Mouse (Mus musculus) Patski (cell line): Measurements from ENCODE around the gene Pdlim1. TPM values are rescaled to one million over a fixed set of nuclear protein-coding genes. Genes with fewer than 3 reads are reported as not detected.
A peak's percentile ranks its signal among the peaks of the same experiment; 100 is the strongest.

ENCODE experiments used
- ATAC-seq: fragments of 100-300 bp; one replicate; pipeline ENCODE4 v1.8.0; 2021
- CTCF ChIA-PET: fragments of 350-600 bp; sonication (Branson Sonifier 250); formaldehyde crosslinking; loops from one replicate; lab custom pipeline; 2022; ENCODE audit warnings: inconsistent platforms; lab: Charles Lee
- POLR2A ChIA-PET: fragments of 350-600 bp; sonication (Branson Sonifier 250); formaldehyde crosslinking; loops from one replicate; lab custom pipeline; 2022; ENCODE audit warnings: antibody characterized with exemption, inconsistent platforms; lab: Charles Lee
- DNase-seq: peaks from one replicate; pipeline ENCODE4 v3.0.0-alpha.2; 2011; ENCODE audit warnings: low read depth, low spot score
- H3K27me3 ChIP-seq: fragments of 371-371 bp; one replicate; pipeline ENCODE4 v1.5.1; 2021
- CTCF ChIP-seq: fragments of 100-300 bp; IDR thresholded peaks from one replicate; pipeline ENCODE4 v1.5.1; 2021
- in situ Hi-C: fragments of 300-500 bp; cut with MboI; formaldehyde crosslinking; loops from 3 replicates; pipeline ENCODE4 v1.11.1; 2018; ENCODE audit warnings: low pct_unique_long_range_greater_than_20kb, mixed read lengths
- polyA plus RNA-seq: library from polyadenylated mRNA; unstranded; gene quantifications from one replicate; pipeline ENCODE4 v1.2.3, GENCODE M21; 2021

The Pdlim1 gene
- polyA plus RNA-seq, 1 experiment from 2014 or later = 13.5 TPM

- TF ChIP-seq CTCF = no peak
- in situ Hi-C loops = no loop called here
- ChIA-PET POLR2A (no interaction called here), CTCF (no interaction called here)
- no peaks in the 10 kb centered on the region for H3K27me3 ChIP-seq
- DNase-seq (no peak), ATAC-seq (no peak)
These were observed 24.9 kb downstream of the Pdlim1 start for GRCm38 (mm10) chr19:40246646-40247267.

DNA sequence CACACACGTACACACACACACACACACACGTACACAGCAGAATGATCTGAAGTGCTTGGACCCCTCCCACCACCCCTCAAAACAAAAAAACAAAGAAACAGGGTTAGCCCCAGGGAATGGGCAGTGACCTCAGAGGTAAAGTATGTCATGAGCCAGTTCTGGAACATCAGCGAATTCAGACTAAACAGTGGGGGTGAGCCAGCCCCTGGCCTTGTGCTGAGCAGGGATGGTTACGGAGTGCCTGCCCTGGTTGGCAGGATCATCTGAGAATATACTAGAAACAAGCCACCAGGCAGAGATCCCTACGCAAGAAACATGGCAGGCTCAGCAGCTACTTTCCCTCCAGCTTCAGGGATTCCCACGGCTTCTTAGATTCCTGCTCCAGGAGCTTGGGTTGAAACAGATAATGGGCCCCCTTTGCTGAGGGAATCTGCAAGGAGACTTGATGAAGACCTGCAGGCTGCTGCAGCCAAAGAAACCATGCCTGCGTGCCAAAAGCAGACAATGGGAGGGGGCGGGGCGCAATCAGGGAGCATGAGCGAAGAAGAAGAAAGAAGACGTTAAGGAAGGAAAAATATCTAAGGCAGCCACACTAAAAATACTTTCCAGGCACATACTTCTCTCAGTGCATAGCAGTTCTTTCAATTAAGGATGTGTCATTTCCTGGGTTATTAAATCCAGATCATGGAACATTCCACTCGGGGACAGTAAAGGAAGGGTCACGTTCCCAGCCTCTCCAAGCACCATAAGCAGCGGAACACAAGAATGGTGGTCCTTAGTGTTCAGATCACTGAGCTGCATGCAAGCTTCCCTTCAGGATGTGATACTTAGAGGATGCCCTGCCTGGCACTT lies 30.6 kb downstream of the Pdlim1 start:
- in situ Hi-C loops = no loop called here
- no peaks in the 10 kb centered on the region for H3K27me3 ChIP-seq
- no peak for TF ChIP-seq CTCF
- ChIA-PET POLR2A (interaction anchor here (0.6 kb wide), 1 partner anchor 105 kb away, joined by 3 read pairs; no protein-coding TSS in a partner anchor), CTCF (interaction anchor here (1.5 kb wide), 1 partner anchor 21 kb away, joined by 5 read pairs; no protein-coding TSS in a partner anchor)
- ATAC-seq (peak; percentile 80), DNase-seq (peak; percentile 47)

GRCm38 (mm10) chr19:40240360-40240759 lies 31.3 kb downstream of the Pdlim1 start:
- DNase-seq = no peak
- no peaks in the 10 kb centered on the region for H3K27me3 ChIP-seq
- ChIA-PET POLR2A (no interaction called here), CTCF (no interaction called here)
- no peak for TF ChIP-seq CTCF
- ATAC-seq = no peak
- in situ Hi-C loops = no loop called here

- no peak for TF ChIP-seq CTCF
- no peaks in the 10 kb centered on the region for H3K27me3 ChIP-seq
- no peak for ATAC-seq
- CTCF ChIA-PET = interaction anchor here (0.7 to 2.4 kb wide), 3 partner anchors 10 to 19 kb away, joined by 3 to 7 read pairs (median 7); no protein-coding TSS in a partner anchor
- in situ Hi-C loops = no loop called here
- no peak for DNase-seq
- POLR2A ChIA-PET = no interaction called here
These were observed 33.3 kb downstream of the Pdlim1 start for GRCm38 (mm10) chr19:40238175-40238850.

DNA sequence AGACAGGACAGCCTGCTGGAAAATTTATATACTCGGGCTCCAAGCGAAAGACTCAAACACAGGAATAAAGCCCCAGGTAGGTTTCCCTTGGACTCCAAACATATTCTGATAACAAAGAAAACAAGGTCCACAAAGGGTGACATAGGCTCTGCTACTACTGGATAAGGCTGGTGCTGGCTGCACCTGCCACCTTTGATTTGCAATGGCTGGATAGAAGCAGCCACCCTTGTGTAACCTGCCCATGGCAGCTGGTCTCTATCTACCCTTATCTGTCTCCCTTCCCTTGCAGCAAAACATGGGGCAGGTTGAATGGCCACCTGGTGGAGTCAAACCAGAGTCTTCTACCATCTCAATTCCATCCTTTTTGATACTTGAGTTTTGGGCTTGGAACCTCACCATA lies 39.1 kb downstream of the Pdlim1 start:
- in situ Hi-C loops = no loop called here
- no peak for ATAC-seq
- no peaks in the 10 kb centered on the region for H3K27me3 ChIP-seq
- POLR2A ChIA-PET = no interaction called here
- DNase-seq = no peak
- CTCF ChIA-PET = no interaction called here
- TF ChIP-seq CTCF = no peak

DNA sequence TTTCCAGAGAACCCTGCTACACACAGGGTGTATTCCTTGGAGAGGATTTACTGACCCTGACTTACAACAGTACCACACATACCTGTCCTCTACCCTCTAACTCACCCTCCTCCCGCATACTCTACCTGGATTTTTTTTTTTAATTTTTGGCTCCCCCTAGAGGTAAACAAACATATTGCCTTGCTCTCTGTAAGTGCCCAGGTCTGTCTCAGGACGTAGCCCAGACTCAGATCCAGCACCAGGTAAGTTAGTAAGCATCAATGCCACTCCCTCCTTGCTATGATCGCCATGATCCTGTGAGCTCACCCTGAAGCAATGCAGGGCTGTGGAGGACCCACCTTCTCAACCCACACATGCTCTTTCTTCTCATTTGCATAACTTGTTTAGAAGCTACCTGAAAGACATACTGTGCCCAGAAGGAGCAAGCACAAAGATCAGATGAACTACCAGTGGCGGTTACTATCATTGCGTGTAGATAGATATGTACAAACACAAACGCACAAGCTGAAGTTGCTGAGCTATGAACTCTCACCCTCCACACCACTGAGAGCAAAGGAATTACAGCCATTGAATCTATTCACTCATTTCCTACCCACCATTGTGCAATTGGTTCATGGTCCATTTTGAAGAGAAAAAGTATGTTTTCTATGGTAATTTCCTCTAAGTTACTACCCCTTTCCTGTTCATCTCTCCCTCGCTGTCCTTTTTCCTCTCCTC lies 39.7 kb downstream of the Pdlim1 start:
- in situ Hi-C loops = no loop called here
- ChIA-PET POLR2A (interaction anchor here (0.6 kb wide), 1 partner anchor 12 kb away, joined by 3 read pairs; no protein-coding TSS in a partner anchor), CTCF (no interaction called here)
- H3K27me3 ChIP-seq = no peaks in the 10 kb centered on the region
- DNase-seq = no peak
- peak; percentile 71 for TF ChIP-seq CTCF
- ATAC-seq = peak; percentile 80

GRCm38 (mm10) chr19:40231074-40231738 lies 40.4 kb downstream of the Pdlim1 start:
- CTCF ChIA-PET = no interaction called here
- POLR2A ChIA-PET = interaction anchor here (0.6 kb wide), 1 partner anchor 11 kb away, joined by 3 read pairs; no protein-coding TSS in a partner anchor
- in situ Hi-C loops = no loop called here
- H3K27me3 ChIP-seq = no peaks in the 10 kb centered on the region
- no peak for ATAC-seq
- no peak for DNase-seq
- no peak for TF ChIP-seq CTCF

- H3K27me3 ChIP-seq = no peaks in the 10 kb centered on the region
- no peak for TF ChIP-seq CTCF
- in situ Hi-C loops = loop anchor here (5.0 kb wide), 1 partner anchor 1244 kb away; no protein-coding TSS in a partner anchor
- DNase-seq = no peak
- no peak for ATAC-seq
- CTCF ChIA-PET = interaction anchor here (2.3 kb wide), 1 partner anchor 12 kb away, joined by 7 read pairs; no protein-coding TSS in a partner anchor
- POLR2A ChIA-PET = no interaction called here
These were observed 45.0 kb downstream of the Pdlim1 start for GRCm38 (mm10) chr19:40226516-40227151.

DNA sequence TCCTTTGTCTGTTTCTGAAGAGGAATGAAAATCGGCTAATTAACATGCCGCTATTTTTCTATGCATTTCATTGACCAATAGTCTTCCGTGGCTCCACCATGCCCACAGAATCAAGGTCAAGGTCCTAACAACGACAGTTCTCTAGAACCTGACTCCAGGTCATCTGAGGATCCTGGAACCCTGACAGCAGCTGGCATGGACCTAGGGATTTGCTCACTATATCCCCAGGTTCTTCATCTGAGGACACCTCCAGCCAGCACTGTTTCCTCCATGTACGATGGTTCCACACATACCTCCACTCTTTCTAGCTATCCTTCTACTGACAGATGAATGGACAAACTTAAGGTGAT lies 45.9 kb downstream of the Pdlim1 start:
- ChIA-PET CTCF (interaction anchor here (1.2 to 1.9 kb wide), 3 partner anchors 13 to 1244 kb away, joined by 4 to 7 read pairs (median 6); no protein-coding TSS in a partner anchor), POLR2A (no interaction called here)
- no peak for ATAC-seq
- in situ Hi-C loops = loop anchor here (5.0 kb wide), 1 partner anchor 1243 kb away; no protein-coding TSS in a partner anchor
- H3K27me3 ChIP-seq = no peaks in the 10 kb centered on the region
- no peak for DNase-seq
- no peak for TF ChIP-seq CTCF
